In the genomic region with DNA sequence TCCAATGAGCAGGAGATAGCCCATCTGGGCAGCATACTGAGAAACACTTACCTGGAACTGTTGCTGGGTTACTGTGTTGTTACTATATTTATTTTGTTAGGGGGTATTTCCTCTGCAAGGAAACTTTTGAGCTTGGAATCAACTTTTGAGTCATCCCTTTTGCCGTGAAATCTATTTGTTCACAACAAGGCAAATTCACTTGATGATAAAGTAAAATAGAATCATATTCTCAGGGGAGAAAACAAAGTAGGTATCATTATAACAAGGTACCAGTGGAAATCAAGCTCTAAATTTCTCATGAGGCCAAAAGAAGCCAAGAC, we compare ENCODE assay signal across 11 mouse cellular contexts. TPM values are rescaled to one million over a fixed set of nuclear protein-coding genes. Genes with fewer than 3 reads are reported as not detected.
A peak's percentile ranks its signal among the peaks of the same experiment; 100 is the strongest.
DNase-seq lines count a peak whose midpoint lies in the region; ATAC-seq and TF ChIP-seq lines count a peak whose summit lies in the region.
"Had no signal": no experiment of that assay in that cellular context is flagged by ENCODE, and none has a peak within 500 bp of the region (broad histone marks: within the 10 kb centered on the region; RNA-seq: fewer than 3 reads in every experiment).

No protein-coding gene starts in this region.

- peak overlapping the region; percentile 69 for H3K4me2 ChIP-seq in heart, embryonic 16.5 days (ENCODE audit: low read depth, low read length)
- H3K4me2 ChIP-seq in neural tube, embryonic 11.5 days (ENCODE audit: low read depth) = peak overlapping the region; percentile 46
- peak overlapping the region; percentile 59 for H3K4me2 ChIP-seq in intestine, postnatal 0 days (replicated peaks; ENCODE audit: low read depth)
- H3K4me2 ChIP-seq in stomach, embryonic 15.5 days = peak overlapping the region; percentile 61

- ATAC-seq in heart, embryonic 16.5 days (replicated peaks; ENCODE audit: extremely low read depth, insufficient read depth, low FRiP score) = no peak
- ATAC-seq in neural tube, embryonic 11.5 days (ENCODE audit: insufficient read depth, low FRiP score, low TSS enrichment) = no peak
- no peak for ATAC-seq in intestine, postnatal 0 days
- no peak for ATAC-seq in stomach, embryonic 15.5 days (ENCODE audit: insufficient read depth, low FRiP score, low read depth)

- no peaks in the 10 kb centered on the region for H3K27me3 ChIP-seq in heart, embryonic 16.5 days (ENCODE audit: control insufficient read depth, insufficient read depth, low read length)
- H3K27me3 ChIP-seq in neural tube, embryonic 11.5 days (ENCODE audit: control insufficient read depth, insufficient read depth, low read length) = no peaks in the 10 kb centered on the region
- H3K27me3 ChIP-seq in intestine, postnatal 0 days (replicated peaks; ENCODE audit: control insufficient read depth, insufficient read depth, low read length) = no peaks in the 10 kb centered on the region
- no peaks in the 10 kb centered on the region for H3K27me3 ChIP-seq in stomach, embryonic 15.5 days (replicated peaks)

- no peaks in the 10 kb centered on the region for H3K9me3 ChIP-seq in heart, embryonic 16.5 days (replicated peaks; ENCODE audit: control insufficient read depth, low read length)
- H3K9me3 ChIP-seq in neural tube, embryonic 11.5 days (ENCODE audit: control insufficient read depth, low read length) = no peaks in the 10 kb centered on the region
- no peaks in the 10 kb centered on the region for H3K9me3 ChIP-seq in intestine, postnatal 0 days (ENCODE audit: control insufficient read depth)
- no peaks in the 10 kb centered on the region for H3K9me3 ChIP-seq in stomach, embryonic 15.5 days

- H3K9ac ChIP-seq in heart, embryonic 16.5 days (ENCODE audit: low read length) = no peak overlapping the region
- H3K9ac ChIP-seq in neural tube, embryonic 11.5 days (ENCODE audit: low read length) = no peak overlapping the region
- H3K9ac ChIP-seq in intestine, postnatal 0 days (ENCODE audit: low read depth, low read length) = no peak overlapping the region
- H3K9ac ChIP-seq in stomach, embryonic 15.5 days = no peak overlapping the region

- H3K4me1 ChIP-seq in heart, embryonic 16.5 days (ENCODE audit: control insufficient read depth, insufficient read depth, low read length) = peaks cover 6% of the 10 kb centered on the region; the same call in 1 of the 2 replicates
- H3K4me1 ChIP-seq in neural tube, embryonic 11.5 days (ENCODE audit: control insufficient read depth, insufficient read depth, low read length) = peaks cover 17% of the 10 kb centered on the region
- H3K4me1 ChIP-seq in intestine, postnatal 0 days (replicated peaks; ENCODE audit: control insufficient read depth, insufficient read depth, low read length) = no peaks in the 10 kb centered on the region
- H3K4me1 ChIP-seq in stomach, embryonic 15.5 days = 0 out of 2 replicates have a peak, but pooled peaks cover 4% of the 10 kb centered on the region
- H3K4me1 ChIP-seq: megakaryocyte, embryonic 14.5 days had no signal

- no peak overlapping the region for H3K27ac ChIP-seq in heart, embryonic 16.5 days (ENCODE audit: low read length)
- H3K27ac ChIP-seq in neural tube, embryonic 11.5 days (ENCODE audit: low read depth, low read length) = peak overlapping the region; percentile 69
- H3K27ac ChIP-seq in intestine, postnatal 0 days (ENCODE audit: low read depth, low read length) = no peak overlapping the region
- no peak overlapping the region for H3K27ac ChIP-seq in stomach, embryonic 15.5 days
- H3K27ac ChIP-seq: heart, adult 2 months had no signal

- no peaks in the 10 kb centered on the region for H3K36me3 ChIP-seq in heart, embryonic 16.5 days (ENCODE audit: control insufficient read depth, insufficient read depth)
- no peaks in the 10 kb centered on the region for H3K36me3 ChIP-seq in neural tube, embryonic 11.5 days (ENCODE audit: control insufficient read depth, insufficient read depth, low read length)
- no peaks in the 10 kb centered on the region for H3K36me3 ChIP-seq in intestine, postnatal 0 days (ENCODE audit: control insufficient read depth, insufficient read depth)
- no peaks in the 10 kb centered on the region for H3K36me3 ChIP-seq in stomach, embryonic 15.5 days

- no peak for DNase-seq in heart, postnatal 36 days
- no peak for DNase-seq in neural tube, embryonic 11.5 days (ENCODE audit: low spot score)
- no peak for DNase-seq in neural tube, embryonic 10.5 days (ENCODE audit: extremely low spot score, low spot score)
- DNase-seq in layer of hippocampus, postnatal 25 days (ENCODE audit: extremely low spot score in 1 of 2, low spot score in 1 of 2) = no peak
- no peak for DNase-seq in left cerebral cortex, postnatal 10 days (ENCODE audit: extremely low spot score in 1 of 2, low spot score in 2 of 2)
- DNase-seq: cerebellum, adult 11 months had no signal

- intact Hi-C loops in heart, postnatal 36 days (cut with DNase I) = no loop called here
- intact Hi-C loops in left cerebral cortex, postnatal 10 days (cut with DNase I) = no loop called here

- 66% methylated on average over 1 of the region's 1 CpGs for WGBS in heart, embryonic 16.5 days
- 55% methylated on average over 1 of the region's 1 CpGs for WGBS in neural tube, embryonic 11.5 days
- WGBS in intestine, postnatal 0 days = 47% methylated on average over 1 of the region's 1 CpGs
- WGBS in stomach, embryonic 15.5 days = 62% methylated on average over 1 of the region's 1 CpGs

- H3K4me3 ChIP-seq in heart, embryonic 16.5 days (ENCODE audit: low read length) = no peak overlapping the region
- H3K4me3 ChIP-seq in neural tube, embryonic 11.5 days (ENCODE audit: low read depth, low read length) = no peak overlapping the region
- H3K4me3 ChIP-seq in intestine, postnatal 0 days (ENCODE audit: low read depth, low read length) = no peak overlapping the region
- H3K4me3 ChIP-seq in stomach, embryonic 15.5 days (replicated peaks) = no peak overlapping the region

- TF ChIP-seq CTCF in intestine, postnatal 0 days (IDR thresholded peaks at IDR 0.05; ENCODE audit: low read depth) = no peak

RNA-seq across cellular contexts. Expression of gene Nsmce3, which starts 32.3 kb away (rescaled TPM):
- polyA plus RNA-seq in heart, embryonic 16.5 days (2015; fragmentation: Nextera tagmentation; extraction: Ambion mirVana) = 7.1 and 9.3 TPM in 2 replicates
- total RNA-seq in heart, postnatal 36 days (2021) = 1 to 10 TPM; 3.5 to 3.6 TPM
- polyA plus RNA-seq in neural tube, embryonic 11.5 days (2014; fragmentation: Nextera tagmentation; extraction: Ambion mirVana) = 13.1 and 14.2 TPM in 2 replicates
- 6.4 and 6.9 TPM in 2 replicates for polyA plus RNA-seq in intestine, postnatal 0 days (2015; fragmentation: Nextera tagmentation; extraction: Ambion mirVana)
- 11.8 and 12.5 TPM in 2 replicates for polyA plus RNA-seq in stomach, embryonic 15.5 days (2015; fragmentation: Nextera tagmentation; extraction: Ambion mirVana)
- 10 to 100 TPM; 18.2 to 19.3 TPM for total RNA-seq in layer of hippocampus, postnatal 25 days (2021)
- total RNA-seq in left cerebral cortex, postnatal 10 days (2021) = 10 to 100 TPM; 12.3 to 15.3 TPM
